Mouse (Mus musculus): Measurements from ENCODE around the gene Olfr430.

GRCm38 (mm10) chr1:174096591-174096990 is 30.2 kb downstream of the Olfr430 start, which contains the start of gene Olfr427:
- TF ChIP-seq CTCF (IDR thresholded peaks at IDR 0.05; ENCODE audit: extremely low read depth, insufficient read depth, insufficient read length, insufficient replicate concordance): no peak
- TF ChIP-seq POLR2A (IDR thresholded peaks at IDR 0.05; ENCODE audit: low read depth, low read length): no peak

Measured in spleen, adult 2 months (tissue).